Mouse (Mus musculus) E14TG2a.4 (cell line): ENCODE measurements at regions not wholly inside any gene's neighbourhood (a gene's known extent, or its start where the extent isn't known, plus 50 kb on each side); places are given as distances from the start of the nearest gene placed in this dataset.

Experiments
- CTCF ChIP-seq: conservative IDR thresholded peaks from 2 replicates; pipeline ENCODE4 v1.5.1; 2014; ENCODE audit warnings: low read length
- NANOG ChIP-seq: IDR thresholded peaks from 2 replicates; pipeline ENCODE4 v1.6.1; 2014; ENCODE audit warnings: borderline replicate concordance, low read length, mixed read lengths

GRCm38 (mm10) chr15:60315210-60315609 is 298.8 kb upstream of the 4933412E24Rik start:
- TF ChIP-seq CTCF, result no peak
- no peak for TF ChIP-seq NANOG
